Mouse (Mus musculus) CH12.LX (cell line): Measurements from ENCODE around the gene C1qtnf3. TPM values are rescaled to one million over a fixed set of nuclear protein-coding genes. Genes with fewer than 3 reads are reported as not detected.

ENCODE experiments used
- DNase-seq: peaks from one replicate; pipeline ENCODE4 v3.0.0-alpha.2; 2013; ENCODE audit errors: extremely low read depth
- H3K27ac ChIP-seq: 2 replicates; pipeline ENCODE4 v1.5.1; 2012; ENCODE audit warnings: low read depth, mild to moderate bottlenecking, control low read depth, moderate library complexity; ENCODE audit not compliant: insufficient read depth
- H3K27me3 ChIP-seq: replicated peaks from 2 replicates; pipeline ENCODE3; 2012; ENCODE audit warnings: inconsistent platforms
- H3K36me3 ChIP-seq, 2 experiments: replicated peaks in 1 of 2; 2 replicates each; pipeline versions ENCODE3 to v1.6.1; 2012; ENCODE audit warnings: inconsistent platforms in 1 of 2, low read length in 1 of 2, mild to moderate bottlenecking in 1 of 2, mixed read lengths in 1 of 2, moderate library complexity in 1 of 2; ENCODE audit not compliant: control insufficient read depth in 1 of 2, insufficient read depth in 1 of 2
- H3K4me1 ChIP-seq, 2 experiments: 2 replicates each; pipeline ENCODE4 v1.6.1; 2012; ENCODE audit warnings: inconsistent platforms in 1 of 2, moderate library complexity in 1 of 2; ENCODE audit not compliant: insufficient read depth in 2 of 2, control insufficient read depth in 1 of 2
- H3K4me2 ChIP-seq: 2 replicates; pipeline ENCODE4 v1.6.1; 2012; ENCODE audit warnings: low read depth, mild to moderate bottlenecking, control low read depth; ENCODE audit not compliant: poor library complexity, insufficient read depth, severe bottlenecking
- H3K4me3 ChIP-seq, 3 experiments: fragments of 150-350 bp in 1 of 3; sonication (generic) in 1 of 3; replicated peaks in 1 of 3; 2 replicates each; pipeline versions ENCODE3 to v1.5.1; 2011 to 2012; ENCODE audit warnings: low read depth in 2 of 3, low read length in 2 of 3, mild to moderate bottlenecking in 2 of 3, moderate library complexity in 2 of 3, control low read depth in 1 of 3, improper control_type of control experiment in 1 of 3, inconsistent platforms in 1 of 3, mixed read lengths in 1 of 3; ENCODE audit not compliant: poor library complexity in 1 of 3
- H3K79me2 ChIP-seq: replicated peaks from 2 replicates; pipeline ENCODE4 v1.6.1; 2012; ENCODE audit warnings: mild to moderate bottlenecking, moderate library complexity; ENCODE audit not compliant: control insufficient read depth, poor library complexity, insufficient read depth, severe bottlenecking; ENCODE audit errors: extremely low read depth
- H3K9ac ChIP-seq: 2 replicates; pipeline ENCODE4 v1.6.1; 2012; ENCODE audit warnings: low read depth, mild to moderate bottlenecking, control low read depth, moderate library complexity; ENCODE audit not compliant: insufficient read depth
- H3K9me3 ChIP-seq: replicated peaks from 2 replicates; pipeline ENCODE3; 2012; ENCODE audit warnings: low read length, inconsistent platforms, mixed read lengths
- BHLHE40 ChIP-seq: IDR thresholded peaks from 2 replicates; pipeline ENCODE4 v1.6.1; 2011; ENCODE audit warnings: mild to moderate bottlenecking, low read depth, low read length, improper control_type of control experiment
- CHD1 ChIP-seq: IDR thresholded peaks from 2 replicates; pipeline ENCODE4 v1.6.1; 2012; ENCODE audit warnings: low read depth, low read length, improper control_type of control experiment, inconsistent platforms
- CTCF ChIP-seq, 2 experiments: IDR thresholded peaks in 1 of 2; conservative IDR thresholded peaks in 1 of 2; 2 replicates each; pipeline ENCODE4 v1.5.1; 2011 to 2012; ENCODE audit warnings: low read depth in 2 of 2, low read length in 2 of 2, improper control_type of control experiment in 1 of 2, inconsistent platforms in 1 of 2, mild to moderate bottlenecking in 1 of 2, moderate library complexity in 1 of 2
- E2F4 ChIP-seq: IDR thresholded peaks from 2 replicates; pipeline ENCODE4 v1.6.1; 2011; ENCODE audit warnings: low read depth, low read length, improper control_type of control experiment; ENCODE audit not compliant: insufficient replicate concordance
- ELF1 ChIP-seq: IDR thresholded peaks from 2 replicates; pipeline ENCODE4 v1.6.1; 2014; ENCODE audit warnings: low read depth, mild to moderate bottlenecking, inconsistent platforms, low read length, improper control_type of control experiment
- ETS1 ChIP-seq: conservative IDR thresholded peaks from 2 replicates; pipeline ENCODE4 v1.6.1; 2012; ENCODE audit warnings: low read depth, mild to moderate bottlenecking, inconsistent platforms, low read length, improper control_type of control experiment, moderate library complexity
- GABPA ChIP-seq: IDR thresholded peaks from 2 replicates; pipeline ENCODE4 v1.6.1; 2012; ENCODE audit warnings: low read depth, low read length, improper control_type of control experiment, inconsistent platforms; ENCODE audit not compliant: insufficient replicate concordance
- HCFC1 ChIP-seq: IDR thresholded peaks from 2 replicates; pipeline ENCODE4 v1.6.1; 2012; ENCODE audit warnings: low read depth, mild to moderate bottlenecking, inconsistent platforms, low read length, improper control_type of control experiment
- JUN ChIP-seq: IDR thresholded peaks from 2 replicates; pipeline ENCODE4 v1.6.1; 2011; ENCODE audit warnings: low read depth, mild to moderate bottlenecking, low read length, improper control_type of control experiment, moderate library complexity; ENCODE audit not compliant: insufficient read depth
- JUND ChIP-seq: conservative IDR thresholded peaks from 2 replicates; pipeline ENCODE4 v1.6.1; 2011; ENCODE audit warnings: low read depth, low read length, improper control_type of control experiment
- KAT2A ChIP-seq: IDR thresholded peaks from 2 replicates; pipeline ENCODE4 v1.6.1; 2012; ENCODE audit warnings: low read length, improper control_type of control experiment, inconsistent platforms; ENCODE audit not compliant: insufficient replicate concordance
- MAX ChIP-seq: IDR thresholded peaks from 2 replicates; pipeline ENCODE4 v1.6.1; 2011; ENCODE audit warnings: low read length, improper control_type of control experiment
- MEF2A ChIP-seq: IDR thresholded peaks from 2 replicates; pipeline ENCODE4 v1.6.1; 2014; ENCODE audit warnings: low read depth, mild to moderate bottlenecking, inconsistent platforms, low read length, improper control_type of control experiment, borderline replicate concordance
- MYC ChIP-seq: IDR thresholded peaks from 2 replicates; pipeline ENCODE4 v1.6.1; 2011; ENCODE audit warnings: low read depth, mild to moderate bottlenecking, improper control_type of control experiment, low read length
- NELFE ChIP-seq: IDR thresholded peaks from 2 replicates; pipeline ENCODE4 v1.6.1; 2011; ENCODE audit warnings: low read depth, low read length, improper control_type of control experiment
- POLR2AphosphoS2 ChIP-seq: IDR thresholded peaks from 2 replicates; pipeline ENCODE4 v1.6.1; 2011; ENCODE audit warnings: low read depth, low read length, improper control_type of control experiment
- RCOR1 ChIP-seq: conservative IDR thresholded peaks from 2 replicates; pipeline ENCODE4 v1.6.1; 2012; ENCODE audit warnings: low read depth, mild to moderate bottlenecking, inconsistent platforms, low read length, improper control_type of control experiment
- TCF12 ChIP-seq: IDR thresholded peaks from 2 replicates; pipeline ENCODE4 v1.6.1; 2014; ENCODE audit warnings: low read depth, mild to moderate bottlenecking, inconsistent platforms, low read length, improper control_type of control experiment
- UBTF ChIP-seq: IDR thresholded peaks from 2 replicates; pipeline ENCODE4 v1.6.1; 2012; ENCODE audit warnings: low read depth, mild to moderate bottlenecking, inconsistent platforms, low read length, improper control_type of control experiment, moderate library complexity
- USF1 ChIP-seq: IDR thresholded peaks from 2 replicates; pipeline ENCODE4 v1.6.1; 2014; ENCODE audit warnings: low read depth, mild to moderate bottlenecking, inconsistent platforms, low read length, improper control_type of control experiment
- ZC3H11A ChIP-seq: IDR thresholded peaks from 2 replicates; pipeline ENCODE4 v1.6.1; 2012; ENCODE audit warnings: low read depth, mild to moderate bottlenecking, inconsistent platforms, low read length, improper control_type of control experiment
- ZNF384 ChIP-seq: IDR thresholded peaks from 2 replicates; pipeline ENCODE4 v1.6.1; 2012; ENCODE audit warnings: low read depth, low read length, improper control_type of control experiment, inconsistent platforms
- dilution Hi-C: fragments of 300-500 bp; cut with MboI; formaldehyde crosslinking; loops from 2 replicates; pipeline ENCODE4 v1.14.3; 2020; ENCODE audit warnings: low sequenced_read_pairs; ENCODE audit not compliant: extremely low pct_unique_long_range_greater_than_20kb, extremely low pct_ligation_motif_present
- in situ Hi-C: fragments of 300-500 bp; cut with MboI; formaldehyde crosslinking; loops from 3 replicates; pipeline ENCODE4 v1.14.3; 2019; ENCODE audit warnings: low sequenced_read_pairs, low pct_ligation_motif_present, low pct_unique_long_range_greater_than_20kb, mixed read lengths
- polyA plus RNA-seq: library from polyadenylated mRNA; unstranded; fragments of >175 nt; gene quantifications from 2 replicates; pipeline ENCODE4 v1.2.1, GENCODE M21; 2012; ENCODE audit warnings: low read depth; ENCODE audit not compliant: insufficient read length
- total RNA-seq, 2 experiments: library from RNA; depleted of rRNA; stranded (reverse); fragments of 300-350 nt in 1 of 2; fragments of >200 nt in 1 of 2; gene quantifications; 2 replicates each; pipeline ENCODE4 v1.2.3; 2012 to 2014

Gene C1qtnf3
- total and polyA plus RNA-seq, 3 experiments: 0.10 TPM; not detected in 2

GRCm38 (mm10) chr15:11014931-11015330 lies 62.8 kb downstream of the C1qtnf3 start:
- DNase-seq: no peak
- Histone ChIP-seq H3K9me3 (no peaks in the 10 kb centered on the region), H3K4me1 (peaks cover 1 to 10% of the 10 kb centered on the region in 2 experiments; a peak in 1 of 4 replicates), H3K27ac (no peak overlapping the region), H3K27me3 (no peaks in the 10 kb centered on the region), H3K4me2 (no peak overlapping the region)
- in situ Hi-C loops: loop anchor here (25.0 kb wide), 1 partner anchor 947 kb away; no protein-coding TSS in a partner anchor
- TF ChIP-seq CTCF (conservative IDR thresholded peaks at IDR 0.05 in 1 of 2, IDR thresholded peaks at IDR 0.05 in 1 of 2; ENCODE audit: low read depth in 2 of 2, low read length in 2 of 2) (no peak), ZC3H11A (no peak), ELF1 (no peak), MYC (no peak), JUND (no peak), MAX (no peak), NELFE (no peak), CHD1 (no peak), RCOR1 (no peak), UBTF (no peak), JUN (no peak), TCF12 (no peak), HCFC1 (no peak), ZNF384 (no peak), POLR2AphosphoS2 (no peak), ETS1 (no peak), GABPA (no peak), USF1 (no peak), E2F4 (no peak)
- TF ChIP-seq, all 38 proteins: peak for 0
- Histone ChIP-seq H3K36me3 (no peaks in the 10 kb centered on the region), H3K9ac (no peak overlapping the region), H3K79me2 (no peaks in the 10 kb centered on the region), H3K4me3 (no peak overlapping the region)
- dilution Hi-C loops: no loop called here

- dilution Hi-C loops: no loop called here
- TF ChIP-seq E2F4 (no peak), MAX (no peak), RCOR1 (no peak), MEF2A (no peak), BHLHE40 (no peak), KAT2A (no peak)
- TF ChIP-seq, all 38 proteins: peak for 0
Observed at GRCm38 (mm10) chr15:11026801-11027561, 74.8 kb downstream of the C1qtnf3 start.

More at GRCm38 (mm10) chr15:11026801-11027561, 74.8 kb downstream of the C1qtnf3 start:
- Histone ChIP-seq H3K36me3 (no peaks in the 10 kb centered on the region), H3K27me3 (no peaks in the 10 kb centered on the region), H3K4me1 (no peaks in the 10 kb centered on the region), H3K4me2 (no peak overlapping the region), H3K79me2 (no peaks in the 10 kb centered on the region), H3K9ac (no peak overlapping the region), H3K4me3 (no peak overlapping the region), H3K9me3 (no peaks in the 10 kb centered on the region), H3K27ac (no peak overlapping the region)
- DNase-seq: no peak
- in situ Hi-C loops: no loop called here
